Mouse (Mus musculus) stomach, postnatal 0 days (tissue): ENCODE results near the gene Trhde. TPM values are rescaled to one million over a fixed set of nuclear protein-coding genes. Genes with fewer than 3 reads are reported as not detected.

ENCODE experiments used
- ATAC-seq: fragments of 200-750 bp; cut with Nextera tagmentation; 2 replicates; pipeline ENCODE4 v1.8.0; 2017; ENCODE audit not compliant: low FRiP score, low TSS enrichment
- DNase-seq: peaks from one replicate; pipeline ENCODE4 v3.0.0-alpha.2; 2016; ENCODE audit warnings: low spot score
- H3K27ac ChIP-seq: fragments of 300-500 bp; sonication (generic); replicated peaks from 2 replicates; pipeline ENCODE4 v1.5.1; 2014; ENCODE audit warnings: mild to moderate bottlenecking, control low read depth
- H3K27me3 ChIP-seq: fragments of 300-500 bp; sonication (generic); 2 replicates; pipeline ENCODE4 v1.6.1; 2014; ENCODE audit warnings: low read length; ENCODE audit not compliant: control insufficient read depth, insufficient read depth
- H3K36me3 ChIP-seq: fragments of 300-500 bp; sonication (generic); 2 replicates; pipeline ENCODE4 v1.6.1; 2014; ENCODE audit warnings: low read length, mixed read lengths; ENCODE audit not compliant: control insufficient read depth, insufficient read depth
- H3K4me1 ChIP-seq: fragments of 300-500 bp; sonication (generic); replicated peaks from 2 replicates; pipeline ENCODE4 v1.6.1; 2014; ENCODE audit warnings: antibody characterized with exemption; ENCODE audit not compliant: control insufficient read depth, insufficient read depth
- H3K4me2 ChIP-seq: fragments of 300-500 bp; sonication (generic); replicated peaks from 2 replicates; pipeline ENCODE4 v1.6.1; 2014; ENCODE audit warnings: low read depth, mild to moderate bottlenecking, control low read depth, moderate library complexity
- H3K4me3 ChIP-seq: fragments of 300-500 bp; sonication (generic); 2 replicates; pipeline ENCODE4 v1.5.1; 2014; ENCODE audit warnings: low read depth, low read length, control low read depth
- H3K9ac ChIP-seq: fragments of 300-500 bp; sonication (generic); 2 replicates; pipeline ENCODE4 v1.6.1; 2014; ENCODE audit warnings: mild to moderate bottlenecking, low read length, control low read depth, mixed read lengths
- H3K9me3 ChIP-seq: fragments of 300-500 bp; sonication (generic); 2 replicates; pipeline ENCODE4 v1.6.1; 2016; ENCODE audit warnings: low read length; ENCODE audit not compliant: control insufficient read depth
- CTCF ChIP-seq: IDR thresholded peaks from 2 replicates; pipeline ENCODE4 v1.5.1; 2016; ENCODE audit warnings: antibody characterized with exemption, low read depth, mild to moderate bottlenecking, moderate library complexity
- EP300 ChIP-seq: optimal IDR thresholded peaks from 2 replicates; pipeline ENCODE3; 2016; ENCODE audit warnings: antibody characterized with exemption
- WGBS: fragments of 180-500 bp; shearing (Covaris S2); extraction: QIAGEN DNeasy Blood & Tissue Kit; methylation state at CpG from one replicate; pipeline ENCODE4 v1.1.7; 2014; 5-methylcytosine and 5-hydroxymethylcytosine counted together
- polyA plus RNA-seq: library from polyadenylated mRNA; unstranded; fragments of >200 nt; fragmentation: Nextera tagmentation; extraction: Ambion mirVana; gene quantifications from 2 replicates; pipeline ENCODE4 v1.2.1, GENCODE M21; 2015

The Trhde gene
- polyA plus RNA-seq, 1 experiment from 2014 or later: 0.08 TPM

- Histone ChIP-seq H3K4me2 (no peak overlapping the region), H3K9me3 (no peaks in the 10 kb centered on the region), H3K27me3 (no peaks in the 10 kb centered on the region), H3K4me1 (no peaks in the 10 kb centered on the region), H3K4me3 (no peak overlapping the region), H3K36me3 (no peaks in the 10 kb centered on the region), H3K9ac (no peak overlapping the region), H3K27ac (no peak overlapping the region)
- DNase-seq (no peak), ATAC-seq (no peak)
- TF ChIP-seq CTCF: no peak
- 43% methylated on average over 15 of the region's 15 CpGs for WGBS
Observed at GRCm38 (mm10) chr10:114742755-114743705, 59.1 kb downstream of the Trhde start.

DNA sequence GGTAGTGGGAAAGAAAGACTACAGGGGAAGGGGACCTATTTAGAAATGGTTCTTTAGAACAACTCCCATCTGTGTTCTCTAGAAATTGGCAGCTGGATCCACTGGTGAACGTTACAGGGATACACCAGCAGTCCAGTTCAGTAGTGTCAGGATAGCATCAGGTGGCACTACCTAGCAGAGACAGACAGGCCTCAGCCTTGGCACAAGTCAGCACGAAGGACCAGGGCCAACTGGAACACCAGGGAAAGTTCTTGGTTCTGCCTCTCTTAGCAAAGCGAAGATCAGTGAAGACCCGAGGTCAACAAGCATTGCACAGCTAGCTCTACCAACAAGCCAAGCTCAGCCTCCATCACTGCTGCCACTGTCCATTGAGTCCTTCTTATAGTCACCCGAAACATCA is 62.2 kb downstream of the Trhde start:
- H3K36me3 ChIP-seq: no peaks in the 10 kb centered on the region
- H3K4me1 ChIP-seq: no peaks in the 10 kb centered on the region
- no peak for TF ChIP-seq CTCF
- TF ChIP-seq EP300: no peak
- H3K27me3 ChIP-seq: no peaks in the 10 kb centered on the region
- 85% methylated on average over 5 of the region's 5 CpGs for WGBS
- H3K4me3 ChIP-seq: no peak overlapping the region
- no peak overlapping the region for H3K9ac ChIP-seq
- no peak overlapping the region for H3K4me2 ChIP-seq
- no peak for DNase-seq
- no peak for ATAC-seq
- no peaks in the 10 kb centered on the region for H3K9me3 ChIP-seq
- no peak overlapping the region for H3K27ac ChIP-seq

DNA sequence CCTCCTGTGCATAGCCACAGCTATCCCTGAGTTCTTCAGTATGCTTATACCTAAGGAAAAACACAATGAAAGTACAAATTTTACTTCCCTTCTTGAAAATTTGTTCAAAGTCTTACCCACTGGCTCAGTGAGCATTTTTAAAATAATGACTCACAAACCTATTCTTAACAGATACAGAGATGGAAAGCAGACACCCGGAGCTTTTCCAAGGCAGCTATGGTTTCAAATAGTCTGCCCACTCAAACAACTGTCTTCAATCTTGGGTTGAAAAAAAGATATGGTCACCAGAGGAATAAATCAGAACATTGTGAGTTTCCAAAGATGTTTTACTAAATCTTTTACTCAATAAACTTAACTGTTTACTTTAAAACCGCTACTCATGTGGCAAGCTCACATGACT is 64.5 kb downstream of the Trhde start:
- Histone ChIP-seq H3K27ac (no peak overlapping the region), H3K4me2 (no peak overlapping the region), H3K36me3 (no peaks in the 10 kb centered on the region), H3K27me3 (no peaks in the 10 kb centered on the region), H3K9ac (no peak overlapping the region), H3K4me3 (no peak overlapping the region), H3K4me1 (no peaks in the 10 kb centered on the region), H3K9me3 (no peaks in the 10 kb centered on the region)
- WGBS: 59% methylated on average over 2 of the region's 2 CpGs
- DNase-seq (no peak), ATAC-seq (no peak)
- TF ChIP-seq CTCF (no peak), EP300 (no peak)

- no peaks in the 10 kb centered on the region for H3K9me3 ChIP-seq
- H3K27me3 ChIP-seq: no peaks in the 10 kb centered on the region
- no peak overlapping the region for H3K4me2 ChIP-seq
- ATAC-seq: no peak
- no peaks in the 10 kb centered on the region for H3K36me3 ChIP-seq
- TF ChIP-seq EP300 (no peak), CTCF (no peak)
- DNase-seq: no peak
- WGBS: 72% methylated on average over 3 of the region's 3 CpGs
- no peak overlapping the region for H3K27ac ChIP-seq
- H3K9ac ChIP-seq: no peak overlapping the region
- H3K4me3 ChIP-seq: no peak overlapping the region
- H3K4me1 ChIP-seq: no peaks in the 10 kb centered on the region
Observed at GRCm38 (mm10) chr10:114736377-114736776, 65.7 kb downstream of the Trhde start.

DNA sequence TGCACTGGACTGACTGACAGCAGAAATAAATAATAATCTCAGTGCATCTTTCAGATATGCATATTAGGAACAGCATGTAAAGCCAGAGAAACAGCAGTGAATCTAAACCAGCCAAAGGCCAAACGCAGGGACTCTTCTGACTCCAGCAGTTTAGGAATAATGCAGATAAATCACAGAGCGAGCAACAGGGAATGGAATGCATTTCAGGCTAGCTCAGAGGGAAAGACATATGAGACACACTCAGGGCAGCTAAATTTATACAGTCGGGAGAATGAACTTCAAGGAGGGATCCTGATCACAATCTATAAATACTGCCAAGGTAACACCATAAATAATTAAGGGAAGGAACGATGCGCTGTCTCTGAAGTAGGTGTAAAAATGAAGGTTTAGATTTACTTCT is 66.4 kb downstream of the Trhde start:
- H3K4me3 ChIP-seq: no peak overlapping the region
- no peak overlapping the region for H3K9ac ChIP-seq
- no peak for DNase-seq
- H3K9me3 ChIP-seq: no peaks in the 10 kb centered on the region
- no peak overlapping the region for H3K4me2 ChIP-seq
- H3K27ac ChIP-seq: no peak overlapping the region
- no peak for TF ChIP-seq EP300
- TF ChIP-seq CTCF: no peak
- no peak for ATAC-seq
- 29% methylated on average over 5 of the region's 5 CpGs for WGBS
- no peaks in the 10 kb centered on the region for H3K36me3 ChIP-seq
- H3K27me3 ChIP-seq: no peaks in the 10 kb centered on the region
- H3K4me1 ChIP-seq: no peaks in the 10 kb centered on the region

- Histone ChIP-seq H3K9me3 (no peaks in the 10 kb centered on the region), H3K4me1 (no peaks in the 10 kb centered on the region), H3K27me3 (no peaks in the 10 kb centered on the region), H3K9ac (no peak overlapping the region), H3K36me3 (no peaks in the 10 kb centered on the region), H3K4me2 (no peak overlapping the region), H3K27ac (no peak overlapping the region), H3K4me3 (no peak overlapping the region)
- no peak for DNase-seq
- no peak for TF ChIP-seq CTCF
- TF ChIP-seq EP300: no peak
- WGBS: 57% methylated on average over 2 of the region's 2 CpGs
- no peak for ATAC-seq
Observed at GRCm38 (mm10) chr10:114735111-114735510, 67.0 kb downstream of the Trhde start.
